Mouse (Mus musculus) kidney, adult 10 weeks (tissue): ENCODE results near the gene Cfap97. TPM values are rescaled to one million over a fixed set of nuclear protein-coding genes. Genes with fewer than 3 reads are reported as not detected.

Source experiments
- polyA plus RNA-seq: library from polyadenylated mRNA; stranded (reverse); fragments of 350-450 nt; fragmentation: Illumina TruSeq; extraction: RNeasy Lipid Tissue Mini Kit (QIAGEN cat#74804); gene quantifications from one replicate; pipeline ENCODE4 v1.2.3, GENCODE M21; 2014; ENCODE audit warnings: low read depth, low replicate concordance

Gene Cfap97
- polyA plus RNA-seq = 46.8 TPM

GRCm38 (mm10) chr8:46151202-46152062 lies at the start of gene Cfap97:
Gene Cfap97, plus strand, starts transcription at chr8:46151771.

GRCm38 (mm10) chr8:46152064-46153031 lies 777 bp downstream of the Cfap97 start, which contains the start of gene Snx25:
Gene Snx25, minus strand, starts transcription at chr8:46152159.

GRCm38 (mm10) chr8:46210404-46211315 lies 59.1 kb downstream of the Cfap97 start, which contains the start of gene Slc25a4:
Gene Slc25a4, minus strand, starts transcription at chr8:46211284.

Other genes with a start within 250 kb of the Cfap97 start
- not detected for gene Ccdc110, start 217.2 kb upstream of the Cfap97 start, polyA plus RNA-seq
- gene 1700029J07Rik, start 176.5 kb upstream of the Cfap97 start, polyA plus RNA-seq = 13.5 TPM
- gene Ufsp2, start 176.2 kb upstream of the Cfap97 start, polyA plus RNA-seq = 114 TPM
- gene Lrp2bp, start 152.5 kb upstream of the Cfap97 start, polyA plus RNA-seq = 0.85 TPM
- gene Ankrd37, start 146.1 kb upstream of the Cfap97 start, polyA plus RNA-seq = 1.7 TPM
- 29.9 TPM for gene Snx25, start 388 bp downstream of the Cfap97 start, polyA plus RNA-seq
- gene Slc25a4, start 59.5 kb downstream of the Cfap97 start, polyA plus RNA-seq = 383 TPM
- gene Helt, start 142.9 kb downstream of the Cfap97 start, polyA plus RNA-seq = not detected